Mouse (Mus musculus) MEL (cell line): ENCODE data around the gene Mccc1. TPM values are rescaled to one million over a fixed set of nuclear protein-coding genes. Genes with fewer than 3 reads are reported as not detected.

ENCODE experiments used
- DNase-seq: peaks from one replicate; pipeline ENCODE4 v3.0.0; 2011; ENCODE audit warnings: low read depth, low spot score
- H3K27ac ChIP-seq: 2 replicates; pipeline ENCODE4 v1.5.1; 2012; ENCODE audit warnings: low read depth, mild to moderate bottlenecking, control low read depth, low read length, moderate library complexity; ENCODE audit not compliant: control insufficient read depth
- H3K27me3 ChIP-seq, 2 experiments: fragments of 150-350 bp in 1 of 2; sonication (generic) in 1 of 2; 2 replicates each; pipeline ENCODE4 v1.6.1; 2012; ENCODE audit warnings: low read length in 2 of 2, mild to moderate bottlenecking in 2 of 2, improper control_type of control experiment in 1 of 2, moderate library complexity in 1 of 2; ENCODE audit not compliant: insufficient read depth in 2 of 2, control insufficient read depth in 1 of 2
- H3K36me3 ChIP-seq, 2 experiments: 2 replicates each; pipeline ENCODE4 v1.6.1; 2012 to 2014; ENCODE audit warnings: low read length in 2 of 2, improper control_type of control experiment in 1 of 2, inconsistent platforms in 1 of 2, mild to moderate bottlenecking in 1 of 2; ENCODE audit not compliant: insufficient read depth in 2 of 2, control insufficient read depth in 1 of 2
- H3K4me1 ChIP-seq, 2 experiments: fragments of 150-350 bp in 1 of 2; sonication (generic) in 1 of 2; 2 replicates each; pipeline ENCODE4 v1.6.1; 2012; ENCODE audit warnings: low read length in 2 of 2, improper control_type of control experiment in 1 of 2, mild to moderate bottlenecking in 1 of 2; ENCODE audit not compliant: insufficient read depth in 2 of 2, control insufficient read depth in 1 of 2
- H3K4me3 ChIP-seq, 2 experiments: fragments of 150-350 bp in 1 of 2; sonication (generic) in 1 of 2; 2 replicates each; pipeline ENCODE4 v1.5.1; 2012; ENCODE audit warnings: low read depth in 2 of 2, low read length in 2 of 2, mild to moderate bottlenecking in 2 of 2, moderate library complexity in 2 of 2, control low read depth in 1 of 2, improper control_type of control experiment in 1 of 2; ENCODE audit not compliant: control insufficient read depth in 1 of 2, insufficient read depth in 1 of 2
- H3K79me2 ChIP-seq: 2 replicates; pipeline ENCODE4 v1.6.1; 2012; ENCODE audit warnings: mild to moderate bottlenecking, low read length, moderate library complexity; ENCODE audit not compliant: control insufficient read depth, poor library complexity, insufficient read depth
- H3K9ac ChIP-seq: 2 replicates; pipeline ENCODE4 v1.6.1; 2012; ENCODE audit warnings: low read depth, mild to moderate bottlenecking, control low read depth, low read length, moderate library complexity; ENCODE audit not compliant: control insufficient read depth, poor library complexity, severe bottlenecking
- H3K9me3 ChIP-seq: fragments of 150-350 bp; sonication (generic); replicated peaks from 2 replicates; pipeline ENCODE4 v1.6.1; 2012; ENCODE audit warnings: mild to moderate bottlenecking, low read length, improper control_type of control experiment, moderate library complexity; ENCODE audit not compliant: insufficient read depth
- BHLHE40 ChIP-seq: IDR thresholded peaks from 2 replicates; pipeline ENCODE4 v1.6.1; 2012; ENCODE audit warnings: low read depth, mild to moderate bottlenecking, inconsistent platforms, low read length, improper control_type of control experiment, borderline replicate concordance
- CHD1 ChIP-seq: IDR thresholded peaks from 2 replicates; pipeline ENCODE4 v1.6.1; 2012; ENCODE audit warnings: low read depth, mild to moderate bottlenecking, inconsistent platforms, low read length, improper control_type of control experiment
- CHD2 ChIP-seq: IDR thresholded peaks from 2 replicates; pipeline ENCODE4 v1.6.1; 2011; ENCODE audit warnings: low read length, improper control_type of control experiment
- ELF1 ChIP-seq: IDR thresholded peaks from 2 replicates; pipeline ENCODE4 v1.6.1; 2014; ENCODE audit warnings: low read depth, mild to moderate bottlenecking, inconsistent platforms, low read length, improper control_type of control experiment, moderate library complexity
- ETS1 ChIP-seq: IDR thresholded peaks from 2 replicates; pipeline ENCODE4 v1.6.1; 2012; ENCODE audit warnings: low read depth, mild to moderate bottlenecking, inconsistent platforms, low read length, improper control_type of control experiment, moderate library complexity
- GATA1 ChIP-seq: IDR thresholded peaks from 2 replicates; pipeline ENCODE4 v1.6.1; 2011; ENCODE audit warnings: low read depth, low read length, improper control_type of control experiment
- HCFC1 ChIP-seq: IDR thresholded peaks from 2 replicates; pipeline ENCODE4 v1.6.1; 2012; ENCODE audit warnings: low read depth, mild to moderate bottlenecking, inconsistent platforms, low read length, improper control_type of control experiment, moderate library complexity
- KAT2A ChIP-seq: conservative IDR thresholded peaks from 2 replicates; pipeline ENCODE4 v1.6.1; 2012; ENCODE audit warnings: low read depth, low read length, improper control_type of control experiment, inconsistent platforms
- MAX ChIP-seq: IDR thresholded peaks from 2 replicates; pipeline ENCODE4 v1.6.1; 2011; ENCODE audit warnings: low read length, improper control_type of control experiment
- MAZ ChIP-seq: IDR thresholded peaks from 2 replicates; pipeline ENCODE4 v1.6.1; 2012; ENCODE audit warnings: low read depth, mild to moderate bottlenecking, inconsistent platforms, low read length, improper control_type of control experiment
- MXI1 ChIP-seq: IDR thresholded peaks from 2 replicates; pipeline ENCODE4 v1.6.1; 2011; ENCODE audit warnings: mild to moderate bottlenecking, low read depth, low read length, improper control_type of control experiment
- MYB ChIP-seq: IDR thresholded peaks from 2 replicates; pipeline ENCODE4 v1.6.1; 2011; ENCODE audit warnings: mild to moderate bottlenecking, low read depth, low read length, improper control_type of control experiment
- NELFE ChIP-seq: IDR thresholded peaks from 2 replicates; pipeline ENCODE4 v1.6.1; 2011; ENCODE audit warnings: low read depth, low read length, improper control_type of control experiment
- NRF1 ChIP-seq: IDR thresholded peaks from 2 replicates; pipeline ENCODE4 v1.6.1; 2014; ENCODE audit warnings: low read depth, mild to moderate bottlenecking, inconsistent platforms, low read length, improper control_type of control experiment, moderate library complexity; ENCODE audit not compliant: poor library complexity, insufficient read depth, severe bottlenecking
- POLR2A ChIP-seq, 2 experiments: IDR thresholded peaks; 2 replicates each; pipeline ENCODE4 v1.6.1; 2011 to 2012; ENCODE audit warnings: low read length in 2 of 2, mild to moderate bottlenecking in 2 of 2, control low read depth in 1 of 2, improper control_type of control experiment in 1 of 2, low read depth in 1 of 2, moderate library complexity in 1 of 2; ENCODE audit not compliant: control insufficient read depth in 1 of 2, insufficient read depth in 1 of 2, poor library complexity in 1 of 2
- POLR2AphosphoS5 ChIP-seq: IDR thresholded peaks from 2 replicates; pipeline ENCODE4 v1.6.1; 2012; ENCODE audit warnings: low read depth, borderline replicate concordance, mild to moderate bottlenecking, inconsistent platforms, low read length, moderate library complexity, mixed read lengths
- RAD21 ChIP-seq: IDR thresholded peaks from 2 replicates; pipeline ENCODE4 v1.6.1; 2011; ENCODE audit warnings: mild to moderate bottlenecking, low read depth, low read length, improper control_type of control experiment
- RCOR1 ChIP-seq: IDR thresholded peaks from 2 replicates; pipeline ENCODE4 v1.6.1; 2012; ENCODE audit warnings: low read depth, mild to moderate bottlenecking, inconsistent platforms, low read length, improper control_type of control experiment
- SIN3A ChIP-seq: IDR thresholded peaks from 2 replicates; pipeline ENCODE4 v1.6.1; 2012; ENCODE audit warnings: low read length, improper control_type of control experiment, inconsistent platforms
- SMC3 ChIP-seq: IDR thresholded peaks from 2 replicates; pipeline ENCODE4 v1.6.1; 2011; ENCODE audit warnings: low read depth, low read length, improper control_type of control experiment
- TBP ChIP-seq: IDR thresholded peaks from 2 replicates; pipeline ENCODE4 v1.8.0; 2011; ENCODE audit warnings: low read depth, low read length, improper control_type of control experiment
- TCF12 ChIP-seq: IDR thresholded peaks from 2 replicates; pipeline ENCODE4 v1.6.1; 2014; ENCODE audit warnings: low read depth, mild to moderate bottlenecking, inconsistent platforms, low read length, improper control_type of control experiment, moderate library complexity
- UBTF ChIP-seq: IDR thresholded peaks from 2 replicates; pipeline ENCODE4 v1.6.1; 2012; ENCODE audit warnings: low read depth, mild to moderate bottlenecking, inconsistent platforms, low read length, improper control_type of control experiment, moderate library complexity, borderline replicate concordance; ENCODE audit not compliant: insufficient read depth
- USF1 ChIP-seq: IDR thresholded peaks from 2 replicates; pipeline ENCODE4 v1.6.1; 2014; ENCODE audit warnings: low read depth, mild to moderate bottlenecking, inconsistent platforms, low read length, improper control_type of control experiment, moderate library complexity
- ZC3H11A ChIP-seq: IDR thresholded peaks from 2 replicates; pipeline ENCODE4 v1.6.1; 2012; ENCODE audit warnings: low read depth, mild to moderate bottlenecking, inconsistent platforms, low read length, improper control_type of control experiment
- ZMIZ1 ChIP-seq: IDR thresholded peaks from 2 replicates; pipeline ENCODE4 v1.6.1; 2012; ENCODE audit warnings: low read depth, mild to moderate bottlenecking, inconsistent platforms, low read length, improper control_type of control experiment, moderate library complexity
- ZNF384 ChIP-seq: IDR thresholded peaks from 2 replicates; pipeline ENCODE4 v1.6.1; 2012; ENCODE audit warnings: low read depth, mild to moderate bottlenecking, inconsistent platforms, low read length, improper control_type of control experiment
- polyA plus RNA-seq, 2 experiments: library from polyadenylated mRNA; stranded (reverse) in 1 of 2; unstranded in 1 of 2; fragments of >175 nt in 1 of 2; fragments of >200 nt in 1 of 2; gene quantifications; 2 replicates each; pipeline versions ENCODE4 v1.2.1 to v1.2.4; 2012; ENCODE audit warnings: low replicate concordance in 2 of 2, low read depth in 1 of 2; ENCODE audit not compliant: insufficient read length in 2 of 2, insufficient read depth in 1 of 2, missing spikeins in 1 of 2
- total RNA-seq: library from RNA; depleted of rRNA; stranded (reverse); fragments of 300-350 nt; gene quantifications from 2 replicates; pipeline ENCODE4 v1.2.3, GENCODE M21; 2012

Mccc1 gene
- total and polyA plus RNA-seq, 3 experiments: 4.0 to 14.7 TPM; not detected in 1

DNA sequence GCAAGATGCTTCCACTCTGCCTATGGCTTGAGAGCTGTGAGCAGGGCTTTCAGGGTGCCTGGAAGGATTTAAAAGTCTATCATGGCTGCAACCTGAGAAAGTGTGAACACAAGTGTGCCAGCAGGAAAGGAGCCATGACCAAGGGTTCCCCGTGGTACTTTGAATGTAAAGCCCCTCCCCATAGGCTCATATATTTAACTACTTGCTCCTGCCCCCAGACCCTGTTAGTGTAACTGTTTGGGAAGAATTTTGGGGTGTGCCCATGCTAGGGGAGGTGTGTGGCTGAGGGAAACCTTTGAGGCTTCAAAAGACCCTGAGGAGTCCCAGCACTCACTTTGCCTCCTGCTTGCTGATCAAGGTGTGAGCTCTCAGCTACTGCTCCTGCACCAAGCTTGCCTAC is 47.3 kb downstream of the Mccc1 start:
- H3K36me3 ChIP-seq: no peaks in the 10 kb centered on the region
- H3K4me1 ChIP-seq: no peaks in the 10 kb centered on the region
- H3K9me3 ChIP-seq: no peaks in the 10 kb centered on the region
- no peak for DNase-seq
- no peaks in the 10 kb centered on the region for H3K27me3 ChIP-seq
- H3K4me3 ChIP-seq: no peak overlapping the region
- no peaks in the 10 kb centered on the region for H3K79me2 ChIP-seq
- TF ChIP-seq NELFE (no peak), RCOR1 (no peak), MYB (no peak), HCFC1 (no peak), GATA1 (no peak), MXI1 (no peak), MAZ (no peak), ZC3H11A (no peak), KAT2A (no peak), ZNF384 (no peak), TBP (no peak), ZMIZ1 (no peak), RAD21 (no peak), POLR2A (IDR thresholded peaks at IDR 0.05; ENCODE audit: control insufficient read depth in 1 of 2, insufficient read depth in 1 of 2, low read depth in 1 of 2, low read length in 2 of 2, poor library complexity in 1 of 2) (no peak)
- H3K9ac ChIP-seq: no peak overlapping the region
- no peak overlapping the region for H3K27ac ChIP-seq

DNA sequence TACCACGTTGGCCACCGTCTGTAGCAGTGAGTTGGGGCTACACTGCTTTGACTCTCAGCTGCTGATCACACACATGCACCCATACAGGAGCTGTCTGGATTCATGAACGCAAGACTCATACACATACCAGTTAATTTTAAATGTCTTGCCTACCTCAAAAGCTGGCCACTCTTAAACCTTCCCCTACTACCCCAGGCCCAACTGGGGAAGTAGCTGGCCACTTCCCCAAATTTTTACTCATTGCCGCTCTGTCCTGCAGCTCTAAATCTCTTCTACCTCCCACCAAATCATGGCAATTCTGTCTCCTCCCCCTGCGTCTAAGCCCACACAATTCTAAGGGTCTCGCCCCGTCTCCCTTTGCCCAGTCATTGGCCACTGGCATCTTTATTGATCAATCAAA is 52.3 kb downstream of the Mccc1 start:
- Histone ChIP-seq H3K27ac (no peak overlapping the region), H3K79me2 (no peaks in the 10 kb centered on the region), H3K9me3 (no peaks in the 10 kb centered on the region), H3K9ac (no peak overlapping the region), H3K4me3 (no peak overlapping the region), H3K4me1 (no peaks in the 10 kb centered on the region), H3K27me3 (no peaks in the 10 kb centered on the region), H3K36me3 (no peaks in the 10 kb centered on the region)
- DNase-seq: no peak
- TF ChIP-seq GATA1 (no peak), CHD1 (no peak), MXI1 (no peak), SMC3 (no peak), MAX (no peak), USF1 (no peak), UBTF (no peak), CHD2 (no peak), SIN3A (no peak), MAZ (no peak), POLR2AphosphoS5 (no peak), NRF1 (no peak), ELF1 (no peak), KAT2A (no peak), TCF12 (no peak), ETS1 (no peak), BHLHE40 (no peak)
